Mouse (Mus musculus): Measurements from ENCODE around the gene Prr15l. TPM values are rescaled to one million over a fixed set of nuclear protein-coding genes. Genes with fewer than 3 reads are reported as not detected.

The Prr15l gene
- polyA plus RNA-seq, 1 experiment from 2014 or later = not detected

- Histone ChIP-seq H3K36me3 (peaks cover 4% of the 10 kb centered on the region; the same call in 1 of the 2 replicates), H3K4me1 (peaks cover 70% of the 10 kb centered on the region), H3K4me3 (no peak overlapping the region), H3K27ac (replicated peaks) (peak overlapping the region; percentile 91), H3K4me2 (replicated peaks) (no peak overlapping the region), H3K9me3 (no peaks in the 10 kb centered on the region), H3K9ac (replicated peaks) (no peak overlapping the region; the same call in 1 of the 2 replicates), H3K27me3 (no peaks in the 10 kb centered on the region)
- 5% methylated on average over 16 of the region's 16 CpGs for WGBS
- ATAC-seq (replicated peaks) = peak; percentile 85
Measured at GRCm38 (mm10) chr11:96902639-96903635, 25.0 kb upstream of the Prr15l start.

- Histone ChIP-seq H3K9me3 (no peaks in the 10 kb centered on the region), H3K36me3 (peaks cover 21% of the 10 kb centered on the region), H3K4me3 (no peak overlapping the region), H3K4me1 (peaks cover 39% of the 10 kb centered on the region), H3K27ac (replicated peaks) (0 out of 2 replicates have a peak overlapping the region, but pooled peaks have one; percentile 11), H3K27me3 (no peaks in the 10 kb centered on the region), H3K9ac (replicated peaks) (no peak overlapping the region), H3K4me2 (replicated peaks) (no peak overlapping the region)
- WGBS = 64% methylated on average over 15 of the region's 15 CpGs
- no peak for ATAC-seq (replicated peaks)
Measured at GRCm38 (mm10) chr11:96906431-96907161, 21.3 kb upstream of the Prr15l start.

GRCm38 (mm10) chr11:96908594-96908993, 19.3 kb upstream of the Prr15l start:
- WGBS = 93% methylated on average over 12 of the region's 12 CpGs

GRCm38 (mm10) chr11:96910003-96910402, 17.9 kb upstream of the Prr15l start:
- Histone ChIP-seq H3K27me3 (no peaks in the 10 kb centered on the region), H3K4me3 (no peak overlapping the region), H3K36me3 (peaks cover 27% of the 10 kb centered on the region), H3K9ac (replicated peaks) (no peak overlapping the region), H3K9me3 (no peaks in the 10 kb centered on the region), H3K27ac (replicated peaks) (no peak overlapping the region), H3K4me1 (peaks cover 19% of the 10 kb centered on the region), H3K4me2 (replicated peaks) (no peak overlapping the region)
- 18% methylated on average over 7 of the region's 7 CpGs for WGBS
- ATAC-seq (replicated peaks) = peak; percentile 80

More at GRCm38 (mm10) chr11:96908594-96908993, 19.3 kb upstream of the Prr15l start:
- Histone ChIP-seq H3K27me3 (no peaks in the 10 kb centered on the region), H3K4me3 (no peak overlapping the region), H3K4me1 (peaks cover 19% of the 10 kb centered on the region), H3K4me2 (replicated peaks) (no peak overlapping the region), H3K9me3 (no peaks in the 10 kb centered on the region), H3K9ac (replicated peaks) (no peak overlapping the region), H3K36me3 (peaks cover 27% of the 10 kb centered on the region), H3K27ac (replicated peaks) (no peak overlapping the region)
- no peak for ATAC-seq (replicated peaks)

- H3K4me2 ChIP-seq (replicated peaks) = no peak overlapping the region
- H3K4me3 ChIP-seq = no peak overlapping the region
- no peak overlapping the region for H3K9ac ChIP-seq (replicated peaks)
- H3K4me1 ChIP-seq = peaks cover 16% of the 10 kb centered on the region
- no peak for ATAC-seq (replicated peaks)
- H3K36me3 ChIP-seq = peaks cover 26% of the 10 kb centered on the region
- 86% methylated on average over 11 of the region's 11 CpGs for WGBS
- no peak overlapping the region for H3K27ac ChIP-seq (replicated peaks)
- no peaks in the 10 kb centered on the region for H3K27me3 ChIP-seq
- H3K9me3 ChIP-seq = no peaks in the 10 kb centered on the region
Measured at GRCm38 (mm10) chr11:96912682-96913081, 15.2 kb upstream of the Prr15l start.

GRCm38 (mm10) chr11:96916044-96916884, 11.6 kb upstream of the Prr15l start, which contains the start of gene Cdk5rap3:
Gene Cdk5rap3 (minus strand): TSS chr11:96916496.
- Histone ChIP-seq H3K9me3 (no peaks in the 10 kb centered on the region), H3K27ac (replicated peaks) (peak within 1 kb of the TSS; percentile 85), H3K36me3 (peaks cover 10% of the 10 kb centered on the region), H3K27me3 (no peaks in the 10 kb centered on the region), H3K9ac (replicated peaks) (peak within 1 kb of the TSS; percentile 73), H3K4me2 (replicated peaks) (peak within 1 kb of the TSS; percentile 93), H3K4me1 (peaks cover 16% of the 10 kb centered on the region), H3K4me3 (peak within 1 kb of the TSS; percentile 85)
- WGBS = under 1% methylated on average over 55 of the region's 55 CpGs
- ATAC-seq (replicated peaks) = peak; percentile 98

GRCm38 (mm10) chr11:96916885-96917396, 11.0 kb upstream of the Prr15l start:
- 32% methylated on average over 13 of the region's 13 CpGs for WGBS
- Histone ChIP-seq H3K27me3 (no peaks in the 10 kb centered on the region), H3K9me3 (no peaks in the 10 kb centered on the region), H3K9ac (replicated peaks) (peak overlapping the region; percentile 35; the same call in 1 of the 2 replicates), H3K36me3 (peaks cover 3% of the 10 kb centered on the region; the same call in 1 of the 2 replicates), H3K4me2 (replicated peaks) (peak overlapping the region; percentile 43), H3K4me3 (peak overlapping the region; percentile 85), H3K4me1 (peaks cover 16% of the 10 kb centered on the region), H3K27ac (replicated peaks) (no peak overlapping the region)
- peak; percentile 11; the same call in 1 of the 2 replicates for ATAC-seq (replicated peaks)

- H3K27ac ChIP-seq (replicated peaks) = no peak overlapping the region
- no peaks in the 10 kb centered on the region for H3K9me3 ChIP-seq
- H3K4me2 ChIP-seq (replicated peaks) = no peak overlapping the region
- H3K27me3 ChIP-seq = no peaks in the 10 kb centered on the region
- H3K36me3 ChIP-seq = no peaks in the 10 kb centered on the region
- H3K4me1 ChIP-seq = peaks cover 16% of the 10 kb centered on the region
- no peak overlapping the region for H3K4me3 ChIP-seq
- H3K9ac ChIP-seq (replicated peaks) = no peak overlapping the region
- ATAC-seq (replicated peaks) = no peak
- WGBS = 90% methylated on average over 6 of the region's 6 CpGs
Measured at GRCm38 (mm10) chr11:96917415-96917814, 10.5 kb upstream of the Prr15l start.

GRCm38 (mm10) chr11:96919003-96919402, 8.9 kb upstream of the Prr15l start:
- Histone ChIP-seq H3K4me1 (peaks cover 16% of the 10 kb centered on the region), H3K9me3 (no peaks in the 10 kb centered on the region), H3K36me3 (no peaks in the 10 kb centered on the region), H3K4me2 (replicated peaks) (no peak overlapping the region), H3K9ac (replicated peaks) (no peak overlapping the region), H3K27ac (replicated peaks) (no peak overlapping the region), H3K27me3 (no peaks in the 10 kb centered on the region), H3K4me3 (no peak overlapping the region)
- 70% methylated on average over 6 of the region's 6 CpGs for WGBS
- ATAC-seq (replicated peaks) = no peak

GRCm38 (mm10) chr11:96924861-96925260, 3.0 kb upstream of the Prr15l start:
- no peaks in the 10 kb centered on the region for H3K9me3 ChIP-seq

More at GRCm38 (mm10) chr11:96924861-96925260, 3.0 kb upstream of the Prr15l start:
- H3K36me3 ChIP-seq = no peaks in the 10 kb centered on the region
- H3K4me3 ChIP-seq = no peak overlapping the region
- H3K27ac ChIP-seq (replicated peaks) = no peak overlapping the region
- H3K9ac ChIP-seq (replicated peaks) = no peak overlapping the region
- no peak for ATAC-seq (replicated peaks)
- H3K4me1 ChIP-seq = no peaks in the 10 kb centered on the region
- no peak overlapping the region for H3K4me2 ChIP-seq (replicated peaks)
- peaks cover 10% of the 10 kb centered on the region for H3K27me3 ChIP-seq
- 80% methylated on average over 11 of the region's 11 CpGs for WGBS
